Mouse (Mus musculus): ENCODE data around the gene Ndnf. TPM values are rescaled to one million over a fixed set of nuclear protein-coding genes. Genes with fewer than 3 reads are reported as not detected.
A peak's percentile ranks its signal among the peaks of the same experiment; 100 is the strongest.

Ndnf gene
- 10 to 100 TPM in 1 of 2 experiments, 1 to 10 TPM in 1; 10.0 to 14.0 TPM for total RNA-seq (2021)
- long read RNA-seq, experiment 1, full-length matches to known transcripts, result 5 of 7 reads
- long read RNA-seq, experiment 1, partial matches to known transcripts, result 0 of 7 reads
- long read RNA-seq, experiment 1, other reads (novel, unspliced or antisense), result 2 of 7 reads
- long read RNA-seq, experiment 2, full-length matches to known transcripts, result 3 of 10 reads
- long read RNA-seq, experiment 2, partial matches to known transcripts, result 1 of 10 reads
- long read RNA-seq, experiment 2, other reads (novel, unspliced or antisense), result 6 of 10 reads

DNA sequence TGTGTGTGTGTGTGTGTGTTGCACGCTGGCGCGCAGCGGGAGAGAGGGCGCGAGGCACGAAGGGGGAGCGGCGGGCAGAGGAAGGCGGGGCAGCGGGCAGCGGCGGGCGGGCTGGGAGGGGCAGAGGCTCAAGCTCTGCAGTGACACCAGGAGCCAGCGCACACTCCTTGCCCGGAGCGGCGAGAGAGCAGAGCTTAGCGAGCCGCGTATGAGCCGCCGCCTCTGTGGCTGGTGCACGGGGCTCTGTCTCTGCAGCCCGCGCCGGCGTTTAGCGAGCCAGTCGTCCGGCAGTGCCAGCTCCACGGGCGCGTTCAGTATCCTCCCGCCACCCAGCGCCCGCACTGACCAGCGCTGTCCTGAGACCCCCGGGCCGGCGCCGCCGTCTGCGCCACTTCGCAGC, at the start of gene Ndnf:
Ndnf (plus strand) TSS at position 140 of the 400 bp plus-strand sequence.
- peak; percentile 15 to 44 for DNase-seq (ENCODE audit: low spot score in 2 of 2)

DNA sequence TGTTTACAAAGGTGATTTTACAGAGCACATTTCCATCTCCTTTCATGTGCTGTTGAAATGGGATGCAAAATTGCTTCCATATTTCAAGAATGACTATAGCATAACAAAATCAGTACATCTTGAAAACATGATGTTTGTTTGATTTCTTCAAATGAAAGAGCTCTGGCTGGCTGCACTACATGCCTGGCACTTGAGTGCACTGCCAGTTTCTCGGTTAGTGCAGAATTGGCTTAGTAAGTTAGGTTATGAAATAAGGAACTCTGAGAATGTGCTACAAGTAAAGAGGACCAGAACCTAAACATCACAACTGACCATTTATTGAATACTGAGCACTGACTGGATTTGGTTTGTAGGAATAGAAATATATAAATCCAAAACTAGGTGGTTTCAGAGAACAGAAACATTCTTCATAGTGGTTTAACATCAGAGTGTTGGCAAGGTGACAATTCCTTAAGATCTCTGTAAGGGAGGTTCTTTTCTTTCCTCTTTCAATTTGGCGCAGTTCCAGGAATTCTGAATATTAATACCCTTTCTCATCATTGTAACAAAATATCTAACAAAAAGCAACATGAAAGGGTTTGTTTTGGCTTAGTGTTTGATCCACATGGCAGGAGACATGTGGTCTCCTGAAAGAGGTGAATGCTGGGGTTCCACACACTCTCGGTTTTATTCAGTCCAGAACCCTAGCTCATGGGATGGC, 48.2 kb upstream of the Ndnf start:
- no peak for DNase-seq (ENCODE audit: low spot score in 2 of 2)

DNA sequence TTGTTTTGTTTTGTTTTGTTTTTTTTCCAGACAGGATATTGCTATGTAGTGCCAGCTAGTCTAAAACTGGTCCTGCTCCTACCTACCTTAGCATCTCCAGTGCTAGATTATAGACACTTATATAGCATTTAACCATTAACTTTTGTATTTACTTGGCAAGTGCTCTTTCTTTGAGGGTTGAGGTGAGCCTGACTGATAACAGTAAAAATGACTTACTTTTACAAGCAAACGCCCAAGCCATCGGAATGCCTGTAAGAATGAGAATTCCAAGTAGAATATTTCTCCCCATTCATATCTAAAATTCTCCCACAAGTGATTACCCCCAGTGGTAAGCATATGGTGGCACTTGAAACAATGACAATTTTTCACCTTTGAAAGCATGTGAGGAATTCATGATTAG, 40.8 kb upstream of the Ndnf start:
- no peak for DNase-seq (ENCODE audit: low spot score in 2 of 2)

DNA sequence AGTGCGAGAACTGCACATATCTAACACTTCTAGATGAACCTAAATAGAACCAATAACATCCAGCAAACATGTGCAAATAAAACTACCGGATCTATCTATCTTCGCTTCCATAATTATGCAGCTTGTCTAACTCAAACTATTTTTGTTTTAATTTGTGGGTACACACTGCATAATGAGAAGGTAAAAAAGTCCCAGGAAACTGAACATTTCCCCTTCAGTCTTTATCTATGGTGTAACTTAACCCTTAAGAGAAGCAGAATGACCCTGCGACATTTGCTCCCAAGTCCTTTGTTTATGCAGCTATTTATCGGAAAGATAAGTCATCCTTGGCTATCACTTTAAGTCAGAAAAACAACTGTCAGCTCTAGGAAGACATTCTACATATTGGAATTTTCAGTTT, 39.2 kb upstream of the Ndnf start:
- no peak for DNase-seq (ENCODE audit: low spot score in 2 of 2)

DNA sequence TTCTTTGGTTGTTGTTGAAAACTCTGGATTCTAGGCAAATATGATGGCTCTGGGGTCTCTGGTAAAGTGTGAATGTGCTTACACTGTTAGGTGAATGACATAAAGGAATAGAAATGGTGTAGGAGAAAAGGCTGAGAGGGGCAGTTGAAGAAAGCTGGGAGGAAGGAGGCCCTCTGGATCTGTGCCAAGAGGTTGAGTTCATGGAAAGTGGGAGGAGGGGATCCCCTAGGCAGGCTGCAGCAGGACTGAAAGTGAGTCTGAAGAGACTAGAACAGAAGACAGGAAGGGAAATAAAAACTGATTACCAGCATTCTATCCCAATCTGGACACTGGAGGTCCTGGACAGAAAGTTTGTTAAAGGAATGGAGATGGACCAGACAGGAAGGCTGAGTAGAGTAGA, 29.0 kb upstream of the Ndnf start:
- no peak for DNase-seq (ENCODE audit: low spot score in 2 of 2)

DNA sequence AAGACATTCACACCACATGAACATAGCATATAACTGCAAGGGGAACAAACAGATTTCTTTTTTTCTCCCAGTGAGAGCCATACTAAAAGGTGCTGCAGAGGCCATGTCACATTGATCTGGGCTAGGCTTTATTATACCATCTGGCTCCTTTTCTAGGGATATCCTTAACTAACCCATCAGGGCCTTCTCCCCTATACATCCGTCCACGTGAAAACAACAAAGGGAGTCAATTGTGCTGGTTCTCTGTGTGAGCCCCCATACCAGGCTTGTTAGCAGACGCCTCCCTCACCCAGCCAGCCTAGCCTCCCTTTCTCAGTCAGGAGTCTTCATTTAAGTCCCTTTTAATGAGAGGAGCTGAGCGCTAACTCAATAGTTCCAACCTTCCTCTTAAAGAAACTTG, 27.3 kb upstream of the Ndnf start:
- DNase-seq (ENCODE audit: low spot score in 2 of 2), result no peak

DNA sequence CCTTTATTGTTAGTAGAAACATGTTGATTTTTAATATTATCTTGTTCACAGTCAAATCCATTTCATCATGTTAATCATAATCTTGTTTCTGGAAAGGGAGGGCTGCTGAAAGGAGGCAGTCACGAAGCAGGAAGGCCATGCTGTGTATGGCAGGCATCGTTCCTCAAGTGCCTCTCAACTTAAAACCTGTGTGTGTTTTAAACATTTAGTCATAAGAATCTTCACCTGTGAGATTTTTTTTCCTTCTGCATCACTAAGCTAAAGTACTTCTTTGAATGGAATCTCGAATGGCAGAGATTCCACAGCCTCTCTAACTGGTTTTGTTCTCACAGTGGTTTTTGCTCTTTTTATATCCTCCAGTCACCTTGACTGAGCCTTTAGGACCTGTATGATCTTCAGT, 25.0 kb upstream of the Ndnf start:
- DNase-seq (ENCODE audit: low spot score in 2 of 2), result no peak

DNA sequence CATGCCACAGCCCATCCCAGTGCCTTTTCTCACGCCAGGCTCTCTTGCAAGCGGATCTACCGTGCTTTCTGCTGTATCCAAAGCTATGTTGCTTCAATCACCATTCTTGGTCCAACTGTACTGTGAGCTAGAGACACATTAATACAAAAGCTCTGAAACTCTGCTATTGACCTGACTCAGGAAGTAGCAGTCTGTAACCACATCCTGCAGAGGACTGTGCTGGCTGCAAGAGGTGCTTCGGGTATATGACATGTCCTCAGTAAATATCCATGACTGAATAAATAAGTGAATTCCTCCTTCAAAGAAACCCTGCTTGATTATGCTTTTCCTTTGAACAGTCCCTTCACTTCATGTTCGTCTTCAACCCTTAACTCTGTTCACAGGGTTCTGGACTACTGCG, 23.7 kb upstream of the Ndnf start:
- DNase-seq (ENCODE audit: low spot score in 2 of 2), result no peak

DNA sequence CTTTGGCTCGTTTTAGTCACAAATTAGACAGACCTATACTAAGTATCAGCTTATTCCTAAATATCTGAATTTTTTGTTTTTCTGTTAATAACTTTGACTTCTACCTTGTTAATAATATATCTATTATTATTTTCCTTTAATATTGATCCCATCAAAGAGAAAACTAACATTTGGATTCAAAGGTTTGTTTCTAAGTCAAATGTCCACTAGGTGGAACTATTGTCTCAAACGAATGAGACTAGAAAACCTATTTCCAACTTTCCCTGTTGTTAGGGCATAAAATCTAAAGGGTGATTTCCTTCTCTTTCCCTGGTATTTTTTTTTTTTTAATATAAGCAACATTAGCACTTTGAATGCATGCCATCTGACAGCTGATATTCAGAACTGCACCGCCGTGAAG, 20.0 kb upstream of the Ndnf start:
- no peak for DNase-seq (ENCODE audit: low spot score in 2 of 2)

DNA sequence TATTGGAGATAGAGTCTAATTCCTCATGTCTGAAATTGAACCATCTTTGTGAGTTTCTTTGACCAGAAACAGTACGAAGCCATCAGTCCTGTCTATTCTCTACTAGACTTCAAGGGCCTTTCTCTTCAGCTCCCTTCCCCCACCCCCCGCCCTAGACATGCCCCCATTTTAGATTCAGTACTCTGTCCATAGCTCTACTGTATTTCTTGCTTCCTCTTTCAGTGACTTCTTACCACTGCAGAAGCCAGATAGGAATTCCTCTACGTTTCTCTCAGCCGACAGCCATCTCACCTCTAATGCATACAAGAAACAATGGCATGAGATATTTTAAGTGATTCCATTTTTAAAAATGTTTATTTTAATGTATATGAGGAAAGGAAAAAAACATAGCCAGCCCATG, 10.1 kb upstream of the Ndnf start:
- no peak for DNase-seq (ENCODE audit: low spot score in 2 of 2)

DNA sequence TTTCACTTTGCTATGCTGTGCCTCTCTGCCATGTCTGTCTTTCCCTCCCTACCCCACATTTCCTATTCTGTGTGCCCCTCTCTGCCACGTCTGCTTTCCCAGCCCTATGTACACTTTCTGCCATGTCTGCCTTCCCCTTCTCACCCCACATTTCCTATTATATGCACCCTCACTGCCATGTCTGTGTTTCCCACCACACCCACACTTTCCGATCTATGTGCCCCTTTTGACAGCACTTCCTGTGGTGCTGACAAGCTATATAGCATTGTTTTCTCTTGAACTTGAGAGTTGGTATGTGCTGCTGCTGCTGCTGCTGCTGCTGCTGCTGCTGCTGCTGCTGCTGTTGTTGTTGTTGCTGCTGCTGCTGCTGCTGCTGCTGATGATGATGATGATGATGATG, 9.3 kb upstream of the Ndnf start:
- DNase-seq (ENCODE audit: low spot score in 2 of 2), result no peak

DNA sequence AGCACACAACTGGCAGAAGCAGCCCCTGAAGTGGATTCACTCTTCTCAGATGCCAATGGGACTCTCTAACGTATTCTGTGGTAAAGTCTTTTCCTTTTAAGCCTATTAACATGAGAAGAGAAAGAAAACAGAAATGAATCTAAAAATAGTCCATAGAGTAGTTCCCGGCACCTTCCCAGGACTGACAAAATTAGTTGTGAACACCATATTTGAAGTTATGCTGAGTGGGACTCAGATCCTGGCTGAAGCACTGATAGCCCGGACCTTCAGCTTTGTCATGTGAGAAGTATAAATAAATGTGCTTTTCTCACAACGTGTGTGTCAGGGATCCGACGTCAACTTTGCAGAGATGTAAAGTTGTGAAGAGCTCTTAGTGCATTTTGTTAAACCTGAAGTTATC, 7.4 kb upstream of the Ndnf start:
- no peak for DNase-seq (ENCODE audit: low spot score in 2 of 2)

DNA sequence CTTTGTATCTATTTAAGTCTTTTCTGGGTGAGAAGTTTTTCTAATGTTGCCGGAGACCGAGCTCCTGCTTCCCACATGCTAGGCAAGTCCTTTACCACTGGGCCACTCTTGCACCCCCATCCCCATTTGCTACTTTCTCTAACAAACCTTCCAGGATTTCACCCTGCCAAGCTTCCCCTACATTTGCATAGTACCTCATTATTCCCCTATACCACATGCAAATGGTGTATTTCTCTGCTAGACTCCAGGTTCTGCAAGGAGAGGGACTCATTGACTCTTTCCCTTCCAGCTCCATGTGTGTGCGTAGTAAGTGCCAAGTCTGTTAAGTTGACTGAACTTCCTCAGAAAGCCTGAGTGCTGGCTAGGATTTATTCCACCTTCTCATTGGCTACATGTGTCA, 5.1 kb upstream of the Ndnf start:
- no peak for DNase-seq (ENCODE audit: low spot score in 2 of 2)

DNA sequence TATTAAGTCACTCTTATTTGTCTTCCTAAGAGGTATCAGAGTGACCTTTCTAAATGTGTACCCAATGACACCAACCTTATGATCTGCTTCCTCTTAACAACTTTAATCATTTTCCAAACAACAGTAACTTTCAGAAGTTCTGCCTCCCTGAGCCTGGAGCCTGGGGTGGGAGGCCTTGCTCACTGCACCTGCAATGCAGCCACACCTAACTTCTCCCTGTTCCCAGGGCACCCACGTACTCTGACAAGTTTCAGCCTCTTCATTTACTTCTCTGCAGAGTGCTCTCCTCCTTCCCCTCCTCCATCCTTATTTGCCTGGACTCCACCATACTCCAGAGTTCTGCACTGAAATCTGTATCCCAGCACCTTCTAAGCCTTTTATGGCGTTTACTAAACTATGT, 1.4 kb upstream of the Ndnf start:
- no peak for DNase-seq (ENCODE audit: low spot score in 2 of 2)

DNA sequence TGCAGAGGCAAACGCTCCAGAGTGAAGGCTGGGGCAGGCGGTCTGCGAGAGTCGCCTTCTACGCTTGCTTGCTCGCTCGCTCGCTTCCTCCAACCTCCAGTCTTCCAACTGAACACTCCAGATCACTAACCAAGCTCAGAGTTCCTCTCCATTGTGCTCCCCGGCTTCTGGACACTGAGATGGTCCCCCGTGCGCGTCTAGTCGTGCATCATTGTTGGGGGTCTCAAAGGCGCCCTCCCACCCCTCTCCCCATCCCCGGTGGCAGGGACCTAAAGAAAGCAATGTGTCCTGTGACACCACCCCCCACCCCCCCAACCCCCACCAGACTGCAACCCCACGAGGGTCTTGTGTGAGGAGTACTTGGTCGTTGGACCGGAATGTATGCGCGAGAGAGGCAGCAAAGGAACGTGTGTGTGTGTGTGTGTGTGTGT, 394 bp upstream of the Ndnf start:
- no peak for DNase-seq (ENCODE audit: low spot score in 2 of 2)

DNA sequence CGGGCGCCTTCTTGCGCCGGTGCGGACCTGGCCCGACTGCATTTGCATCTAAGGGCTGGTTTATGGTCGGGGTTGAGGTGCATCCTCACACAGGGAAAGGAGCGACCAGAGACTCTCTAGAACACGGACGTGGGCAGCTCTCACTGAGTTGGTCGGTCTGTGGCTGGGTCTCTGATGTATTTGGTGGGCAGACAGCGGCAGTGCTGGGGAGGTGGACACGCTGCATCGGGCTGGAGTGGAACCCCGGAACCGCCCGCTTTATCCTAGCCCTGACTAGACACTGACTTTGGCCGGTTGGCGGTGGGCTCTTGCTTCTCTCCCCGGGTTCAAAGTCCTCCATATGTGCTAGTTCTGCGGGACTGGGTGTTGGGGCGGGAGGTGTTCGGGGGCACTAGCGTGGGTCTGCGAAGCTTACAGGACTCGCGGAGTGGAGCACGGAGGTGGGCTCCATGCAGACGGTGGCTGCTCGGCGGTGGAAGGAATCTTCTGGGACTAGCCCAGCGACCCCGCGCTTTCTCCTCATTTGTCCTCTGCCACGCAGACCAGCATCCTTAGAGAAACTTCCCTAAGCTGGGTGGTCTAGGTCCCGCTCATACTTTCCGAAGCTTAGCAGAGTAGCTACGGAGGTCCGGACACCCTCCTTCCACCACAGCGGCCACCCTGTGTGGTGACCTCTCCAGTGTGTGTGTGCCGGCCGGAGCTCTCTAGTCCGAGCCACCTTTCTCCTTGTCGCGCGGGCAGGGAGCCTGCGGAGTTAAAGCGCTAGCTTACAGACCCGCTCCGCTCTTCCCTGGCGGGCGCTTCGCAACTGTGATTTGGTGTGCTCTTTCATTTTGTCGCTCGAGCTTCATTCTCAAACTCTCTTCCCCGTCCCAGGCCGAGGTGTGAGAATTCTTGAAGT, 991 bp downstream of the Ndnf start:
- DNase-seq (ENCODE audit: low spot score in 2 of 2), result peak; percentile 4 to 10

DNA sequence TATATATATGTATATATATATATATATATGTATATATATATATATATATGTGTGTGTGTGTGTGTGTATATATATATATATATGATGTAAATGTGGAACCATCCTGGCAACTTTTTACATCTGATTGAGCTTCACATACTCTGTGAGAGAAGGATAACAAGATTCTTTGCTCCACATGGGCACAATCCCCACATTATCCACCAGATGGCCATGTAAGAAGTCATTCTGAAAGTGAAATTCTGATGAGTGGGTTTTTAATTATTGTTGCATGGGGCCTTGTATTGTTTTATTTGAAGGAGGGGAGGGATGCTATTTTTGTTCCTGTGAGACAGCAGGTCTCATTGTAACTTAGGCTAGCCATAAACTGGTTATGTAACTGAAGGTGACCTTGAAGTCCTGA, 22.5 kb downstream of the Ndnf start:
- no peak for DNase-seq (ENCODE audit: low spot score in 2 of 2)

DNA sequence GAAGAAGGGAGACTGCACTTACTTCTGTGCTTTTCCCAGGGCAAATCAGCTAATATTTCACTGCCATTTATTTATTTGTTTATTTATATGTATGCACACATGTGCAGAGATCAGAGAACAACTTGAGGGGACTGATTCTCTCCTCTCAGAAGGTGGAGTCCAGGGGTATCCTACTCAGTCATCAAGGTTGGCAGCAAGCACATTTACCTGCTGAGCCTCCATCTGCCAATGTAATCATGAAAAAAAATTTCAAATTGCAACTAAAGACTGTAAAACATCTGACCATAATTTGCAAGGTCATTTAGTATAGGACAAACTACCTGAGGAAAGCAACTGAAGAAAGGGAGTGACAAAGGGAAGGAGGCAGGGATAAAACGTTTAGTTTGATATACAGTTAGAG, 49.3 kb downstream of the Ndnf start:
- no peak for DNase-seq (ENCODE audit: low spot score in 2 of 2)

DNA sequence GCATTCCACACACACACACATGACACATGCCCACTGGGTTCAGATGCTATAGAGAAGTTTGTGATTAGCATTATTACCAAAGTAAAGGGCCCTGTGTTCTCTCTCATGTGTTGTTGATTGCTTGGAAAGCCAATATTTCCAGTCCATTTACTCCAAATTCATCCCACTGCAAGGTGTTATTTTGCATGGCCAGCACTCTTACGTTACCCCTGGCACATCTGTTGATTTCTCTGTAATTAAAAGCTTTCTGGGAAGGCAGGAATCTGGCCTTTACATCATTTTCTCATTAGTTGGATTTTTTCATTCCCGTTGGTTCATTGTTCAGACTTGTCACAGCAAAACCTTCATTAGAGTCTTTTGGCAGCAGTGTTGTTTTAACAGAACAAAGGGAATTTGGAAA, 54.3 kb downstream of the Ndnf start:
- DNase-seq (ENCODE audit: low spot score in 2 of 2), result no peak

DNA sequence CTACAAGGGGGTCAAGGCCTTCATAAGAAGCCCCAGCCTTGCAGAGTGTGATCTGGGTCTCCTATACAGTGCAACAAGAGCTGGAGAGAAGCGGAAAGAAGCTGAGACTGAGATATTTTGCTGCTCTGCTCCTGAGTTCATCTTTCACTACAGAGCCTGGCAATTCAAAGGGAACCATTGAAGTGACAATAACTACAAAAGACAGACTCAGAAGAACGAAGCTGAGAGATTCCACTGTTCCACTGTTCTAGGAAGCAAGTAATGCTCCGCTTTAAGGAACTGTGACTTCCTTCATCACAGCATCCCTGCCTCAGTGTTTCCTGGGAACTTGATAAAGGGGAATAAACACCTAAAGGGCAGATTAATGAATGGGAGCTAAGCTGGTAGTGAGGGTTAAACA, 56.9 kb downstream of the Ndnf start:
- no peak for DNase-seq (ENCODE audit: low spot score in 2 of 2)

DNA sequence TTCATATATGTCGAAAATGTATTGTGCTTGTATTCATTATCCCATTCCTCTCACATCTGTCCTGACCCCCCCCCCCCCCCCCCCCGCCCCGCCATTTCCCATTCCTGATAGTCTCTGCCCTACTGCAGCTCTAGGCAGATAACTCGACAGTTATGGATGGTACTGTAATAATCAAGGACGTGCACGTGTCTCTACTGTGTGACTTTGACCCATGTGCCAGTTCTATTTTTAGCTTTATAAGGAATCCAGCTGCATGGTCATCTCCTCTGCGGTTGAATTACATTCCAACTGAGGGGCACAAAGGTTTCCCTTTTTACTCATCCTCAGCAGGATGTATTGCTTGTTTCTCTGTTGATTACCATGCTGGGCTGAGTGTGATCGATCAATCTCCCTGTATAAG, 68.1 kb downstream of the Ndnf start:
- no peak for DNase-seq (ENCODE audit: low spot score in 2 of 2)

Measured in left cerebral cortex, adult 18-20 months (tissue).